Mouse (Mus musculus): ENCODE measurements around the gene Trim25.
"Not testable (repeated sequence)": the region's sequence is repeated elsewhere in the genome, so short reads cannot be mapped to it uniquely, and the experiment has no call there.

Trim25 gene

DNA sequence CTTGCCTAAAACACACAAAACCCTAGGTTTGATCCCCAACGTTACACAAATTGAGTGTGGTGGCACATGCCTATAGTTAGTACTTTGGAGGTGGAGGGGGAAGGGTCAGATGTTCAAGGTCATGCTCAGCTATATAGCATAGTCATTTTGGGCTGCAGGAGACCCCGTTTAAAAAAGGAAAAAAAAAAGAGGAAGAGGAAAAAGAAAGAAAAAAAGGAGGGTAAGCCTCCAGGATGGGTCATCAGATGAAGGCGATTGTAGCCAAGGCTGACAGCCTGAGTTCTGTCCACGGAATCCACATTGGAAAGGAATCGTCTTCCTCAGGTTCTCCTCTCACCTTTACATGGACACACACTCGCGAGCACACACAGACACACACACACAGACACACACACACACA lies 4.7 kb upstream of the Trim25 start:
- no peak for DNase-seq (ENCODE audit: low read depth)

DNA sequence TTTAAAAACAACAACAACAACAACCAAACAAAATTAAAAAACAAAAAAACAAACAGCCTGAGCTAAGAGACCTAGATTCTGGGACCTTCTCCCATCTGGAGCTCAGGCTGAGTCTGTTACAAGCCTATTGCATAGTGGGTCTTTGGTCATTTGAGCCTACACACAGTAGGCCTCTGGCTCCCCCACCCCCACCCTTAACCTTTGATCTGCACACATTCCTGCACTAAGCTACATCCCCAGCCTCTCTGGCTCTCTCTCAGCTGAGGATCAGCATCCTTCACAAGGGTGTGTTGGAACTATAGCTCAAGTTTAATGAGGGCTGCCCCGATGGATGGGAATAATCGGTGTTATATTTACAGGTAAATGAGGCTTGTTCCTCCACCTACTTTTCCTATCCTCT lies 3.6 kb upstream of the Trim25 start:
- no peak for DNase-seq (ENCODE audit: low read depth)

DNA sequence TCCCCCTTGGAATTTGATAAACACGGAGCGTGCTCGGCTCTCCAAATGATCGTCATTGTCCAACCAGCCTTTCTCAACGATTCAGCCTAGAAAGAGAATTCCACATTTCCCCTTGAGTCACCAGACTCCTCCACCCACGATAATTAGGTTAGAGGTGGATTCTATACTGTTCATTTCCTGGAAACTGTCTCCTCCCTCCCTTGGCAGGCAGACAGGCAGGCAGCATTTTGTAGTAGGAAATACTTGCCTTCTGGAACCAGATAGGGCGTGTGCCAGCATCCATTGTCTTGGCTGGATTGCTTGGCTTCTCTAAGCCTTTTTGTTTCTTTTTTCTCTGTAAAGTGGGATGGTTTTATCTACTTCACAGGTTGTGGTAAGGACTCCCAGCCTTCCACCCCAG lies 2.7 kb upstream of the Trim25 start:
- DNase-seq (ENCODE audit: low read depth) = peak; percentile 84

DNA sequence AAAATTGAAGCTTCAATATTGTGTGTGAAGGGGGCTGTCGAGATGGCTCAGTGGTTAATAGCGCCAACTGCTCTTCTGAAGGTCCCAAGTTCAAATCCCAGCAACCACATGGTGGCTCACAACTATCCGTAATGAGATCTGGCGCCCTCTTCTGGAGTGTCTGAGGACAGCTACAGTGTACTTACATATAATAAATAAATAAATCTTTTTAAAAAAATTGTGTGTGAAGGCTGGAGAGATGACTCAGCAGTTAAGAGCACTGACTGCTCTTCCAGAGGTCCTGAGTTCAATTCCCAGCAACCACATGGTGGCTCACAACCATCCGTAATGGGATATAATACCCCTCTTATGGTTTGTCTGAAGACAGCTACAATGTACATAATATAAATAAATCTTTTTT lies 1.8 kb upstream of the Trim25 start:
- DNase-seq (ENCODE audit: low read depth) = not testable (repeated sequence)

DNA sequence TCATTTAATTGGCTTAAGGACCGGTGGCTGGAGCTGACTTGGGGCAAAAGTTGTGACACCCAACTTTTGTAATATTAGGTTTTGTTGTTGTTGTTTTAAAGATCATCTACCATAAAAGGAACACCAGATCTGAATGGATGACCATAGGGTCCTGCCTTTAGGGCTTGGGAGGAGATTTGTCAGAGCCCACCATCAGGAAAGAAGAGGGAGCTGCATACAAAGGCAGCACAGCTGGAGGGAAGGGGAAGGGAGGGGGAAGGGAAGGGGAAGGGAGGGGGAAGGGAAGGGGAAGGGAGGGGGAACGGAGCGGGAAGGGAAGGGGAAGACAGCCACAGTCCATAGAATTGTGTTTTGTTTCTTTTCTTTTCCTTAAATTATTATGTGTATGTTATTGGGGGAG lies 770 bp upstream of the Trim25 start:
- DNase-seq (ENCODE audit: low read depth) = no peak

DNA sequence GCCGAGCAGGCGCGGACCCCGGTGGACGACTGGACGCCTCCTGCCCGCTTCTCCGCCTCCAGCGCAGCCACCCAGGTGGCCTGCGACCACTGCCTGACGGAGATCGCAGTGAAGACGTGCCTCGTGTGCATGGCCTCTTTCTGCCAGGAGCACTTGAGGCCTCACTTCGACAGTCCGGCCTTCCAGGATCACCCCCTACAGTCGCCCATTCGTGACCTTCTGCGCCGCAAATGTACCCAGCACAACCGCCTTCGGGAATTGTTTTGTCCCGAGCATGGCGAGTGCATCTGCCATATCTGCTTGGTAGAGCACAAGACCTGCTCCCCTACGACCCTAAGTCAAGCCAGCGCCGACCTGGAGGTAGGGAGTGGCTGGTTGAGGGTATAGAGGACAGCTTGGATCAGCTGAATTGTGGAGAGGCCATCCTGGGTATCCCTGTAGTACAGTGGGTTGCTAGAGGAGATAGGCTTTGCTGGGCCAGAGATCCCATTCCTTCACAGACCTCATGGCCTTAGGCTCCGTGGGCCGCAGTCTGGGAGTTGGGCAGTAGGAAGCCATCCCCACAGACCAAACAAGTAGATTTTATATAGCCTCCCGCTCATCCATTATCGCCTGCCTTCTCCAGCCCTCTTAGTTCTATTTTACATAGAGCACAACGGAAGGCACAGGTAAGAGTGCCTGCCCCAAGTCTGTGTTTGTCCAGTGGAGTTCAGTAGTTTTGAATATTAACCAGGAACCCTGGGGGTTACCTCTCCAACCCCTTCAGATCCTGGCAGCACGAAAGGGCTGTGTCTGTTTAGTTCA lies 749 bp downstream of the Trim25 start:
- peak; percentile 47 for DNase-seq (ENCODE audit: low read depth)

DNA sequence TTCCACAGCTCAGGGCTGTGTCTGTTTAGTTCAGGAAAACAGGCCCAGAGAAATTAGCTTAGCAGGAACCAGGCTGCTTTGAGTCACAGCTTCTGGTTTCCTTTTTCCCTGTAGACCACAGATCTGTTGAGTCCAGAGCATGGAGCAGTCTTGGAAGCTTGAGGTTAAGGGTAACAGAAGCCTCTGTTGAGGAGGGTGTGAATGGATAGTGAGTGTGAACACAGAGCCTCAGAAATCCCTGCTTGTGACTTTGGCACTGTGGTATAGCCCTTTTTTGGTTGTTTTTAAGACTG lies 1.3 kb downstream of the Trim25 start:
- peak; percentile 43 for DNase-seq (ENCODE audit: low read depth)

GRCm38 (mm10) chr11:89001569-89001968 lies 2.4 kb downstream of the Trim25 start:
- DNase-seq (ENCODE audit: low read depth) = no peak

- DNase-seq (ENCODE audit: low read depth) = peak; percentile 20
Observed at GRCm38 (mm10) chr11:89002068-89002467, 2.9 kb downstream of the Trim25 start.

- DNase-seq (ENCODE audit: low read depth) = no peak
Observed at GRCm38 (mm10) chr11:89002621-89003020, 3.4 kb downstream of the Trim25 start.

- no peak for DNase-seq (ENCODE audit: low read depth)
Observed at GRCm38 (mm10) chr11:89003078-89003477, 3.9 kb downstream of the Trim25 start.

GRCm38 (mm10) chr11:89003726-89004125 lies 4.5 kb downstream of the Trim25 start:
- no peak for DNase-seq (ENCODE audit: low read depth)

DNA sequence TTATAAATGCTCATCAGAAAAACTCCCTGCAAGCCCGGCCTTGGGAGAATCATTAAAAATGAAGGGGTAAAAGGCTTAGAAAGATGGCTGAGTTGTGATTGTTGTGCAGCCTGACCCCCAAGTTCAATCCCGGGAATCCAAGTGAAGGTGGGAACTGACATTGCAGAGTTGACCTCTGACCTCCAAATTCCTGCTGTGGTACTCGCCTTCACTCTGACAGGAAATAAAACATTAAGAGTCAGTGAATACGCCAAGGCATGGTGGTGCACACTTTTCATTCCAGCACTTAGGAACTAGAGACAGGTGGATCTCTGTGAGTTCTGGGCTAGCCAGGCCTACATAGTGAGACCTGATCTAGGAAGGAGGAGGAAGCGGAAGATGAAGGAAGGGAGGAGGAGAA lies 6.3 kb downstream of the Trim25 start:
- no peak for DNase-seq (ENCODE audit: low read depth)

- DNase-seq (ENCODE audit: low read depth) = no peak
Observed at GRCm38 (mm10) chr11:89006404-89006803, 7.2 kb downstream of the Trim25 start.

- DNase-seq (ENCODE audit: low read depth) = no peak
Observed at GRCm38 (mm10) chr11:89007582-89007981, 8.4 kb downstream of the Trim25 start.

DNA sequence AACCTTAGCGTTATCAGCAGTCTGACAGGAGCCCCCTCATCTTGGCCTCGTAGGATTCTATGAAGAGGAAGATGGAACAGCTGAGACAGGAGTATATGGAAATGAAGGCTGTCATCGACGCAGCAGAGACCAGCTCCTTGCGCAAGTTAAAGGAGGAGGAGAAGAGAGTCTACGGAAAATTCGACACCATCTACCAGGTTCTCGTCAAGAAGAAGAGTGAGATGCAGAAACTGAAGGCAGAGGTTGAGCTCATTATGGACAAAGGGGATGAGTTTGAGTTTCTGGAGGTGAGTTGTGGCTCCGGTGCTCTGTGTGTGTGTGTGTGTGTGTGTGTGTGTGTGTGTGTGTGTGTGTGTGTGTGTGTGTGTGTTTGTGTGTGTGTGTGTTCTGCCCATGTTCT lies 9.9 kb downstream of the Trim25 start:
- no peak for DNase-seq (ENCODE audit: low read depth)

- no peak for DNase-seq (ENCODE audit: low read depth)
Observed at GRCm38 (mm10) chr11:89009496-89009895, 10.3 kb downstream of the Trim25 start.

GRCm38 (mm10) chr11:89012241-89012640 lies 13.1 kb downstream of the Trim25 start:
- DNase-seq (ENCODE audit: low read depth) = no peak

- DNase-seq (ENCODE audit: low read depth) = no peak
Observed at GRCm38 (mm10) chr11:89017514-89018182, 18.5 kb downstream of the Trim25 start.

DNA sequence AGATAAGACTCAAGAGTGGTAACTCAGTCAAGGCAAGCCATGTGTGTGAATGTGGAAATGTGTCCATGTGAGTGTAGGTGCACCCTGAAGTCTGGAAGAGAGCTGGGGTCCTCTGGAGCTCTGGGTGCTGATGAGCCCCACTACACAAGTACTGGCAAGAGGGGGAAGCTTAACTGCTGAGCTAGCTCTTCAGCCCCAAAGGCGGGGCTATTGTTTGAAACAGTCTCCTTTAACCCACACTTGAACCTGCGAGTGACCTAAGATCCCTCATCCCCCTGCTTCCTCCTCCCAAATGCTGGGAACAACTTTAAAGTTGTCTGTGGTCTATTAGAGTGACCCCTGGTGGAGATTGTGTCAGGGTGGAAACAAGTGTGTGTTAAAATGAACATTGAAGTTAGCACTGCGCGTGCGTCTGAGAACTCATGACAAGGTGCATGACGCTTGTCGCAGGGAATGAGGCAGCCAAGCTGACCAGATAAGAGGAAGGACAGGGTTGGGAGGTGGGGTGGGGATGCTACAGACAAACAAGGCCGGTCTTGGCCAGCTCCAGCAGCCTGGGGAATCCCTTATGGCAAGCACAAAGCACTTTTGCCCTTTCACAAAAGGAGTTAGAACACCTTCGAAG lies 21.6 kb downstream of the Trim25 start:
- peak; percentile 31 for DNase-seq (ENCODE audit: low read depth)

DNA sequence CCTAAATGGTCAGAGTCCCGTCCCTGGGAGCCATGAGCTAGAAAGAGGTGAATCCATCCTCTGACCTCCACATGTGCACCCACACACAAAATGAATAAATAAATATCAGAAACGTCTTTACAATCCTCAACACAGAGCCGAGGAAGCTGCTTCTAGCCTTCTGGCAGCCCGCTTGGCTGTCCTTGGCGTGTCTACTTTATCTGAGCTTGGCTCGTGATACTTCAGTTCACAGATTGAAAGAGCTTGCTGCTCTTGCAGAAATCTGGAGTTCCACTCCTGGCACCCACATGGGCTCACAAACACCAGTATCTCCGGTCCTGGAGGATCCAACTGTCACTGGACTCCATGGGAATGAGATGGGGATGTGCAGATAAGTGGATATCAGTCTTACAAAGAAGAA lies 22.5 kb downstream of the Trim25 start:
- DNase-seq (ENCODE audit: low read depth) = no peak

DNA sequence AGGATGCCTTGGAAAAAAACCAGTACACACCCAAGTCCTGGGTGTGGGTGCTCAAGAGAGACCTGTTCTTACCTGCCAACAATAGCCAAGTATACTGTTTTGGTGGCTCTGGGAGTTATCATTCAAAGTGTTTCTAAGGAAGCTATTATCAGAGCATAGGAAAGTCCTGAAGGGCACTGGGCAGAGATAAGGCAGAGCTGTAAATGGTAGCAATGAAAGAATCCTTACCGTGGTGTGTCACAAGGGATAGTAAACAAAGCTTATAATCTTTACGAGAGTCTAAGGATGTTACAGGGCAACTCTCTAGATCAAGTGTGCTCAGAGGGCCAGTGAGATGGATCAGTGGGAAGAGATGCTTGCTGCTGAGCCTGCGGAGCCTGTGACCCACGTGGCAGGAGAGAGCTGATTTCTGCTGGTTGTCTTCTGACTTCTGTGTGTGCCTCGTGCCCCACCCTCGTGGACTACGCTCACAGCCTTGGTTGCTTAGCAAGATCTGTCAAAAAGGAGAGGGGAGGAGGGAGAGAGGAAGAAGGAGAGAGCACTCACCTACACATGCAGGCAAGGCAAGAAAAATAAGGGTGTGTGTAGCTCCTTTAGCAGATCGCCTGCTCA lies 23.1 kb downstream of the Trim25 start:
- DNase-seq (ENCODE audit: low read depth) = no peak

DNA sequence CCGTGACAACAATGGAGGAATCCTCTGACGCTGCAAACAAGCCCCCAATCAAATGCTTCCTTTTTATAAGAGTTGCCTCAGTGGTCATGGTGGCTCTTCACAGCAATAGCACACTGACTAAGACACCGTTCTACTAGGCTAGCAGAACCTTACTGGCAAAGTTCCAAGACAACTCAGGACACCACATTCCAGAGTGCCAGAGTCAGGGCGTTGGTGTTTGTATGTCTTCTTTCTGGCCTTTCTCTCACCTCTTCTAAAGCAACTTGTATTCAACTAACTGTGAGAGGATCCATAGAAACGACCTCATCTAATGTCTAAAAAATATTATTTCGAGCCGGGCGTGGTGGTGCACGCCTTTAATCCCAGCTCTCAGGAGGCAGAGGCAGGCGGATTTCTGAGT lies 24.3 kb downstream of the Trim25 start:
- DNase-seq (ENCODE audit: low read depth) = peak; percentile 40
